7 mouse cellular contexts compared by ENCODE assay signal in the genomic region with DNA sequence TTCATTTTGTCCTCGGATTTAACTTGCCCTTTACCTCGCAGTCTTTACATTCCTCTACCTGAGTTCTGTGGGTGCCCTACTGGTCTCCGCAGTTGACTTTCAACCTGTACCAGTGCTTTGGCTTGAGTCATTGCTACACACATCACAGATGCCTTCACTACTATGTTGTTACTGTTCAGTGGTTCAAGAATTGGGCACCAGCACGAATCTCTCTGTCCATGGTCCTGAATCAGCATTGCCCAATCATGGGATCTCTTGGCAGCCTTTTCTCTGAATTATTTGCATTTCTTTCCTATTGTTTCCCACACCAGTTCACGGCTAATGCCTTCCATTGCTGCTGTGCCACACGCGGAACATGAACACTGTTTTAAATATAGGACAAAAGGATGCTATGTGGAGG. TPM values are rescaled to one million over a fixed set of nuclear protein-coding genes. Genes with fewer than 3 reads are reported as not detected.
A peak's percentile ranks its signal among the peaks of the same experiment; 100 is the strongest.
DNase-seq lines count a peak whose midpoint lies in the region; TF ChIP-seq lines count a peak whose summit lies in the region.

No protein-coding gene starts in this region.

- H3K4me1 ChIP-seq in kidney, adult 2 months (ENCODE audit: control insufficient read depth, insufficient read depth, low read length), result no peaks in the 10 kb centered on the region

- no peaks in the 10 kb centered on the region for H3K36me3 ChIP-seq in kidney, adult 2 months (ENCODE audit: control insufficient read depth, insufficient read depth, low read length)

- H3K27ac ChIP-seq in kidney, adult 2 months (ENCODE audit: insufficient read depth, low read depth, low read length), result no peak overlapping the region

- 47% methylated on average over 7 of the region's 7 CpGs for WGBS in kidney, adult 2 months

- no peak for TF ChIP-seq POLR2A in kidney, adult 2 months (IDR thresholded peaks at IDR 0.05; ENCODE audit: low read depth, low read length)

- peak; percentile 62 for DNase-seq in testis, postnatal 10 days (ENCODE audit: low spot score)
- no peak for DNase-seq in testis, postnatal 14 days (ENCODE audit: low spot score)
- DNase-seq in adrenal gland, postnatal 36 days, result peak; percentile 42
- DNase-seq in kidney, adult 2 months, result peak; percentile 33
- peak; percentile 54 for DNase-seq in lung, postnatal 10 days
- DNase-seq in left cerebral cortex, adult 9 months (ENCODE audit: low spot score in 2 of 2), result no peak
- no peak for DNase-seq in right cerebral cortex, postnatal 36 days (ENCODE audit: low spot score in 2 of 2)

- H3K27me3 ChIP-seq in kidney, adult 2 months (replicated peaks; ENCODE audit: control insufficient read depth, insufficient read depth, low read length), result no peaks in the 10 kb centered on the region; the same call in 1 of the 2 replicates

- H3K4me3 ChIP-seq in kidney, adult 2 months (ENCODE audit: insufficient read depth, low read depth, low read length), result no peak overlapping the region

- TF ChIP-seq CTCF in kidney, adult 2 months (conservative IDR thresholded peaks at IDR 0.05; ENCODE audit: insufficient read depth, insufficient read length, low read depth, low read length), result no peak

RNA-seq across cellular contexts. Expression of gene Hace1, which starts 30.8 kb away (rescaled TPM):
- 10 to 100 TPM in 1 of 2 experiments, 1 to 10 TPM in 1; 8.7 to 10.0 TPM for total RNA-seq in adrenal gland, postnatal 36 days (2021)
- 3.5 and 4.2 TPM in 2 replicates for polyA plus RNA-seq in kidney, adult 2 months (2012; rRNA removed)

Comparison
In these comparisons a context has a peak if more than half of its experiments do, and no peak if none do; other contexts are left out.
1. DNase-seq: peak in testis, postnatal 10 days (single experiment), adrenal gland, postnatal 36 days (2 of 2), kidney, adult 2 months (single experiment) and lung, postnatal 10 days (single experiment); none in testis, postnatal 14 days (single experiment), left cerebral cortex, adult 9 months (0 of 2) and right cerebral cortex, postnatal 36 days (0 of 2).